Mouse (Mus musculus) limb, embryonic 15.5 days (tissue): ENCODE measurements around the gene Tex29. TPM values are rescaled to one million over a fixed set of nuclear protein-coding genes. Genes with fewer than 3 reads are reported as not detected.
"Not testable (repeated sequence)": the region's sequence is repeated elsewhere in the genome, so short reads cannot be mapped to it uniquely, and the experiment has no call there.

ENCODE experiments used
- ATAC-seq: fragments of 200-750 bp; cut with Nextera tagmentation; 2 replicates; pipeline ENCODE4 v1.8.0; 2017; ENCODE audit warnings: low read depth, moderate TSS enrichment; ENCODE audit not compliant: insufficient number of reproducible peaks, low FRiP score, low TSS enrichment
- H3K27ac ChIP-seq: fragments of 300-500 bp; sonication (generic); 2 replicates; pipeline ENCODE4 v1.5.1; 2015; ENCODE audit warnings: moderate library complexity, mild to moderate bottlenecking, inconsistent platforms
- H3K27me3 ChIP-seq: fragments of 300-500 bp; sonication (generic); 2 replicates; pipeline ENCODE4 v1.6.1; 2015; ENCODE audit warnings: inconsistent platforms
- H3K36me3 ChIP-seq: fragments of 300-500 bp; sonication (generic); 2 replicates; pipeline ENCODE4 v1.6.1; 2015; ENCODE audit warnings: inconsistent platforms
- H3K4me1 ChIP-seq: fragments of 300-500 bp; sonication (generic); 2 replicates; pipeline ENCODE4 v1.6.1; 2015; ENCODE audit warnings: inconsistent platforms
- H3K4me2 ChIP-seq: fragments of 300-500 bp; sonication (generic); 2 replicates; pipeline ENCODE4 v1.6.1; 2015; ENCODE audit warnings: mild to moderate bottlenecking, inconsistent platforms
- H3K4me3 ChIP-seq: fragments of 300-500 bp; sonication (generic); 2 replicates; pipeline ENCODE4 v1.5.1; 2015; ENCODE audit warnings: mild to moderate bottlenecking, inconsistent platforms
- H3K9ac ChIP-seq: fragments of 300-500 bp; sonication (generic); 2 replicates; pipeline ENCODE4 v1.6.1; 2015; ENCODE audit warnings: inconsistent platforms
- H3K9me3 ChIP-seq: fragments of 300-500 bp; sonication (generic); 2 replicates; pipeline ENCODE4 v1.6.1; 2016; ENCODE audit warnings: inconsistent platforms
- WGBS: fragments of 180-500 bp; shearing (Covaris S2); methylation state at CpG from one replicate; pipeline ENCODE4 v1.1.7; 2015; 5-methylcytosine and 5-hydroxymethylcytosine counted together
- polyA plus RNA-seq: library from polyadenylated mRNA; unstranded; fragments of >200 nt; fragmentation: Nextera tagmentation; extraction: Ambion mirVana; gene quantifications from 2 replicates; pipeline ENCODE4 v1.2.1, GENCODE M21; 2015

Gene Tex29
- polyA plus RNA-seq, 1 experiment from 2014 or later = not detected

- Histone ChIP-seq H3K36me3 (peaks cover 75% of the 10 kb centered on the region), H3K9me3 (no peaks in the 10 kb centered on the region), H3K27me3 (no peaks in the 10 kb centered on the region), H3K9ac (no peak overlapping the region), H3K4me2 (no peak overlapping the region), H3K4me1 (no peaks in the 10 kb centered on the region), H3K4me3 (no peak overlapping the region), H3K27ac (no peak overlapping the region)
- 94% methylated on average over 4 of the region's 4 CpGs for WGBS
- ATAC-seq = no peak
These were observed 7.1 kb upstream of the Tex29 start for GRCm38 (mm10) chr8:11833157-11833556.

GRCm38 (mm10) chr8:11834200-11834599 lies 6.1 kb upstream of the Tex29 start:
- Histone ChIP-seq H3K27me3 (no peaks in the 10 kb centered on the region), H3K9me3 (no peaks in the 10 kb centered on the region), H3K4me2 (no peak overlapping the region), H3K27ac (no peak overlapping the region), H3K4me1 (no peaks in the 10 kb centered on the region), H3K9ac (no peak overlapping the region), H3K4me3 (no peak overlapping the region), H3K36me3 (peaks cover 65% of the 10 kb centered on the region)
- 90% methylated on average over 5 of the region's 5 CpGs for WGBS
- no peak for ATAC-seq

GRCm38 (mm10) chr8:11834691-11835090 lies 5.6 kb upstream of the Tex29 start:
- H3K4me3 ChIP-seq = no peak overlapping the region
- H3K27me3 ChIP-seq = no peaks in the 10 kb centered on the region
- peaks cover 60% of the 10 kb centered on the region for H3K36me3 ChIP-seq
- no peak overlapping the region for H3K4me2 ChIP-seq
- no peaks in the 10 kb centered on the region for H3K4me1 ChIP-seq
- no peak overlapping the region for H3K9ac ChIP-seq
- WGBS = 89% methylated on average over 16 of the region's 16 CpGs
- ATAC-seq = no peak
- H3K27ac ChIP-seq = no peak overlapping the region
- no peaks in the 10 kb centered on the region for H3K9me3 ChIP-seq

- Histone ChIP-seq H3K27ac (no peak overlapping the region), H3K4me1 (peaks cover 7% of the 10 kb centered on the region), H3K9ac (no peak overlapping the region), H3K4me2 (no peak overlapping the region), H3K27me3 (no peaks in the 10 kb centered on the region), H3K4me3 (no peak overlapping the region), H3K9me3 (no peaks in the 10 kb centered on the region), H3K36me3 (no peaks in the 10 kb centered on the region; the same call in 1 of the 2 replicates)
- 27% methylated on average over 8 of the region's 8 CpGs for WGBS
- ATAC-seq = no peak
These were observed 1.3 kb downstream of the Tex29 start for GRCm38 (mm10) chr8:11841571-11841970.

GRCm38 (mm10) chr8:11842757-11843156 lies 2.5 kb downstream of the Tex29 start:
- Histone ChIP-seq H3K4me1 (peaks cover 7% of the 10 kb centered on the region), H3K36me3 (no peaks in the 10 kb centered on the region), H3K27me3 (no peaks in the 10 kb centered on the region), H3K9ac (no peak overlapping the region), H3K4me2 (no peak overlapping the region), H3K27ac (no peak overlapping the region), H3K9me3 (no peaks in the 10 kb centered on the region), H3K4me3 (no peak overlapping the region)
- 79% methylated on average over 8 of the region's 8 CpGs for WGBS
- no peak for ATAC-seq

GRCm38 (mm10) chr8:11843677-11844315 lies 3.5 kb downstream of the Tex29 start:
- H3K4me2 ChIP-seq = no peak overlapping the region
- no peaks in the 10 kb centered on the region for H3K36me3 ChIP-seq
- 82% methylated on average over 13 of the region's 13 CpGs for WGBS
- H3K27ac ChIP-seq = no peak overlapping the region
- H3K9ac ChIP-seq = no peak overlapping the region
- ATAC-seq = no peak
- no peaks in the 10 kb centered on the region for H3K27me3 ChIP-seq
- no peak overlapping the region for H3K4me3 ChIP-seq
- H3K4me1 ChIP-seq = peaks cover 7% of the 10 kb centered on the region
- no peaks in the 10 kb centered on the region for H3K9me3 ChIP-seq

- WGBS = 85% methylated on average over 7 of the region's 7 CpGs
- H3K4me1 ChIP-seq = peaks cover 7% of the 10 kb centered on the region
- H3K9ac ChIP-seq = no peak overlapping the region
- no peaks in the 10 kb centered on the region for H3K9me3 ChIP-seq
- no peak overlapping the region for H3K4me3 ChIP-seq
- H3K36me3 ChIP-seq = no peaks in the 10 kb centered on the region
- no peak overlapping the region for H3K27ac ChIP-seq
- no peak for ATAC-seq
- H3K4me2 ChIP-seq = no peak overlapping the region
- no peaks in the 10 kb centered on the region for H3K27me3 ChIP-seq
These were observed 4.0 kb downstream of the Tex29 start for GRCm38 (mm10) chr8:11844316-11844685.

- Histone ChIP-seq H3K27me3 (no peaks in the 10 kb centered on the region), H3K9ac (no peak overlapping the region), H3K4me2 (no peak overlapping the region), H3K27ac (no peak overlapping the region), H3K4me3 (no peak overlapping the region), H3K36me3 (no peaks in the 10 kb centered on the region), H3K4me1 (peaks cover 3% of the 10 kb centered on the region), H3K9me3 (no peaks in the 10 kb centered on the region)
- ATAC-seq = no peak
- WGBS = 97% methylated on average over 6 of the region's 6 CpGs
These were observed 6.5 kb downstream of the Tex29 start for GRCm38 (mm10) chr8:11846807-11847206.

GRCm38 (mm10) chr8:11867832-11868231 lies 27.6 kb downstream of the Tex29 start:
- Histone ChIP-seq H3K27me3 (no peaks in the 10 kb centered on the region), H3K4me1 (no peaks in the 10 kb centered on the region), H3K36me3 (no peaks in the 10 kb centered on the region), H3K4me3 (no peak overlapping the region), H3K4me2 (no peak overlapping the region), H3K9me3 (no peaks in the 10 kb centered on the region), H3K27ac (no peak overlapping the region), H3K9ac (no peak overlapping the region)
- no peak for ATAC-seq

- H3K4me3 ChIP-seq, H3K4me2 ChIP-seq, H3K9ac ChIP-seq, H3K27me3 ChIP-seq, H3K36me3 ChIP-seq, H3K27ac ChIP-seq, ATAC-seq, H3K9me3 ChIP-seq, H3K4me1 ChIP-seq: not testable (repeated sequence)
- 92% methylated on average over 6 of the region's 6 CpGs for WGBS
These were observed 34.0 kb downstream of the Tex29 start for GRCm38 (mm10) chr8:11874227-11874626.

- Histone ChIP-seq H3K27me3 (no peaks in the 10 kb centered on the region), H3K27ac (no peak overlapping the region), H3K9me3 (no peaks in the 10 kb centered on the region), H3K9ac (no peak overlapping the region), H3K4me1 (no peaks in the 10 kb centered on the region), H3K36me3 (no peaks in the 10 kb centered on the region), H3K4me2 (no peak overlapping the region), H3K4me3 (no peak overlapping the region)
- 92% methylated on average over 3 of the region's 3 CpGs for WGBS
- ATAC-seq = no peak
These were observed 44.4 kb downstream of the Tex29 start for GRCm38 (mm10) chr8:11884646-11885045.

GRCm38 (mm10) chr8:11885881-11886699 lies 45.8 kb downstream of the Tex29 start:
- Histone ChIP-seq H3K9me3 (no peaks in the 10 kb centered on the region), H3K27ac (no peak overlapping the region), H3K4me3 (no peak overlapping the region), H3K4me2 (no peak overlapping the region), H3K4me1 (no peaks in the 10 kb centered on the region), H3K27me3 (no peaks in the 10 kb centered on the region), H3K36me3 (no peaks in the 10 kb centered on the region), H3K9ac (no peak overlapping the region)
- 75% methylated on average over 12 of the region's 12 CpGs for WGBS
- ATAC-seq = no peak
